Mouse (Mus musculus) mature B cell (primary cell): ENCODE measurements around the gene Rhbdl1.
"Not testable (repeated sequence)": the region's sequence is repeated elsewhere in the genome, so short reads cannot be mapped to it uniquely, and the experiment has no call there.

ENCODE experiments used
- in situ Hi-C: fragments of 300-500 bp; cut with MboI; formaldehyde crosslinking; loops from 2 replicates; pipeline ENCODE4 v1.14.3; 2019

Rhbdl1 gene

DNA sequence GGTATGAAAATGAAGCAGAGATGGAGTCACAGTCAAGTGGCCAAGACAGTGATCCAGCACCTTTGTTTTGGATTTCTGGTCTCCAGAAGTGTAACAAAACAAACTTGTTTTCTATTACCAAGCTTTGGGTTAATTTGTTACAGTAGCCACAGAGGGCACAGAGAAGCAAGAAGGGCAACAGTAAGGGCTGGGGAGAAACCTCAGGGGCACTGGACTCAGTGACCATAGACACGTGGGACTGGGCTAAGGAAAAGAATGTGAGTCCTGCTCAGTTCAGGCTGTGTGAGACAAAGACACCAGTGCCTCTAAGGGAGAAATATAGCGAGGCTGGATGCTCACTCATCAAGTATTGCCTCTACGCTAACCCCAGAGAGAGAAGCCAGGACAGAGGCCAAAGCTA is 35.6 kb upstream of the Rhbdl1 start:
- in situ Hi-C loops, result no loop called here

DNA sequence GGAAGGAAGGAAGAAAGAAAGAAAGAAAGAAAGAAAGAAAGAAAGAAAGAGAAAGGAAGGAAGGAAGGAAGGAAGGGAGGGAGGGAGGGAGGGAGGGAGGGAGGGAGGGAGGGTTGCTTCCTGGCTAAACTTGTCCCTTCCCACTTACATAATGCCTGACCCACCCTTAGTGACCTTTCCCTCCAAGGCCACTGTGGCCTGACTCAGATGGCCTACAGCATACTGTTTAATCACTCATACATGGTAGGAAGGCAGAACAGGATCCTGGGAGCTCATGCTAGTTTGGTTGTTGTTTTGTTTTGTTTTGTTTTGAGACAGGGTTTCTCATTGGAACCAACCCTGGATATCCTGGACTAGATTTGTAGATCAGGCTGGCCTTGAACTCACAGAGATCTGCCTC is 34.5 kb upstream of the Rhbdl1 start:
- in situ Hi-C loops, result not testable (repeated sequence)

DNA sequence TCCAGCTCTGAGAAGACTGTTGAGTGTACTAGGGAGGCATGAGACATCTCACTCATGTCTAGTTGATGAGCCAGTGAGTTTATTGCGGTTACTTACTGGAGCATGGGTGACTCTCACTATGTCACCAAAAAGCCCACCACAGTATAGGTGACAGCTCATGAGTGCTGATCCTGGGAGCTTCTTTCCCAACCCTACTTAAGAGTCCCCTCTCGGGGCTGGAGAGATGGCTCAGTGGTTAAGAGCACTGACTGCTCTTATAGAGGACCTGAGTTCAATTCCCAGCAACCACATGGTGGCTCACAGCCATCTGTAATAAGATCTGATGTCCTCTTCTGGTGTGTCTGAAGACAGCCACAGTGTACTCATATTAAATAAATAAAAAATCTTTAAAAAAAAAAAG is 32.9 kb upstream of the Rhbdl1 start:
- in situ Hi-C loops, result no loop called here

- in situ Hi-C loops, result no loop called here
Measured at GRCm38 (mm10) chr17:25869498-25869897, 32.4 kb upstream of the Rhbdl1 start.

DNA sequence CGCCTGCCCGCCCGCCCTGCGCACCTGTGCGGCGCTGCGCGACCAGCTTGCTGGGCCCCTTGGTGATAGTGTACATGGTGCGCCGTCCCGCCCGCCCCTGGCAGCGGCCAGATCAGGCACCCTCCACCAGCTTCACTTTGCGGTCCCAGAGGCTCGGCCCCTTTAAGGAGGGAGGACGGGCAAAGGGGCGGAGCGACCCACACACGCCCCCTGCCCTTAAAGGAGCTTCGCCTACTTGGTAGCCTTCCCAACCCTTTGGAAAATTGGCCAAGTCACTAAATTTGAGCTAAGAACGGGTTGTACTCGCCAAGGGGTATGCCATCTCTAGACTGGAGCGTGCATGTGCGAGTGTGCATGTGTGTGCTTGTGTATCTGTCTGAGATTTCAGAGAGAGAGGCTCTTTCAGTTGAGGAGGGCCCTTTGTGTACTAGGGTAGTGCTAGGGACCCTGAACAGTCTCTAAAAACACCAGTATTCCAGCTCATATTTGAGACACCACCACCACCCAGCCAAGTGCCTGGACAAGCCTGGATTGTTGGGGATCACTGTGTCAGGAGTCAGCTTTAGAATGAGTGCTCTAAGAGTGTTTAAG is 31.6 kb upstream of the Rhbdl1 start, which contains the start of gene Mcrip2:
Gene Mcrip2, minus strand, starts transcription at position 164 of the 591 bp plus-strand sequence.
- in situ Hi-C loops, result no loop called here

- in situ Hi-C loops, result no loop called here
Measured at GRCm38 (mm10) chr17:25867836-25868600, 30.9 kb upstream of the Rhbdl1 start.

DNA sequence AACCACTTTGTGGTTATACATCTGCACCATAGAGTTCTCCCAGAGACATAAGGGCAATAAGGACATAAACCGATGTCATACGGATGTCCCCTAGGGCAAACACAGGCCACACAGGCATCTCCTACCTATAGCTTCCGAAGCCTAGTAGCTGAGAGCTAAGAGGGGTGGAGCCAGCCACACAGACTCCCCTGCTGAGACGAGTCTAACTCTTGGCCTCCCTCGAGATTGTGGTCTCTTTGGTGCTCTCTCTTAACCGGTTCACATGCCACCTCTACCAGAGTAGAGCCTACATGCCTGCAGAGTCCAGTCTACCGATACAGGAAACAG is 30.4 kb upstream of the Rhbdl1 start:
- in situ Hi-C loops, result no loop called here

GRCm38 (mm10) chr17:25866172-25866571 is 29.1 kb upstream of the Rhbdl1 start:
- in situ Hi-C loops, result no loop called here

- in situ Hi-C loops, result no loop called here
Measured at GRCm38 (mm10) chr17:25865288-25865687, 28.2 kb upstream of the Rhbdl1 start.

DNA sequence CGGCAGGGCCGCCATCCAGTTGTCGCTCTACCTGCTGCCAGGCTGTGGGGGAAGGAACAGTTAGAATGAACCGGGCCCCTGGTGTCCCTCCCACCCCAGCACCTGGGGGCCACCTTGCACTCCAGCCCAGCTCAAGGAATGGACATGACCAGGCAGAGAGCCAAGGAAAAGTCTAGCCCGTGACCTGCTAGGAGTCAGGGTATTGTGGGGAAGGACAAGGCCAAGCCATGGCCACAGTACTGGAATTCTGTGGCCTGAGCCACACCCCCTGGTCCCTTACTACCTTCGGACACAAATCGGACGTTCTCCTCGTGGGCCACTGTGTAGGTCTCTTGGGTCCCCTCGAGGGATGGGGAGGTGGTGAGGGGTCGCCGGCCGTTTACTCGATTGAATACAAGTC is 27.2 kb upstream of the Rhbdl1 start:
- in situ Hi-C loops, result no loop called here

GRCm38 (mm10) chr17:25863681-25864080 is 26.6 kb upstream of the Rhbdl1 start:
- in situ Hi-C loops, result no loop called here

- in situ Hi-C loops, result no loop called here
Measured at GRCm38 (mm10) chr17:25861704-25862612, 24.9 kb upstream of the Rhbdl1 start.

GRCm38 (mm10) chr17:25860832-25861703 is 24.0 kb upstream of the Rhbdl1 start, which contains the start of gene Wdr90:
Wdr90 (minus strand) TSS chr17:25861501.
- in situ Hi-C loops, result no loop called here

- in situ Hi-C loops, result no loop called here
Measured at GRCm38 (mm10) chr17:25860229-25860628, 23.1 kb upstream of the Rhbdl1 start.

DNA sequence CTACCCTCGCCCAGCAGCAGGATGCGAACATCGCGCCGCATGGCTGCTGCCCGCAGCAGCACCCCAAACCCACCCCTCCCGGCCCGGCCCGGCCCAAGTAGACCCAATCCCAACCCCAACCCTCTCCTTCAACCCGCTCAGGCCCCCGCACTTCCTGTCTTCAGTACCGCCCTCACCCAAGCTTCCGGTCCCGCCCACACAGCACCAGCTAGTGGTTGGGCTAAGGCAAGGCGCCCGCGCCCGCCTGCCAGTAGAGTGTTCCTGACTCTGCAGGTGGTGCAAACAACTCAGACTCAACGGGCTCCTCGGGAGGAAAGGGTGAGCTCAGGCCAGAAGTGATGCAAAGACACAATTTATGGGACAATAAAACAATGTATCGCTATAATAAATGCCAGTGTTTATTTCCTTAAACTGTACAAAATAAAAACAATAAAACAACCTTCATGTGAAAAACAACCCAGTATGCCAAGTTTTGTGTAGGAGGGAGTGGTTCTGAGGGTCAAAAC is 7.4 kb upstream of the Rhbdl1 start, which contains the start of gene Rhot2:
Gene Rhot2, minus strand, starts transcription at position 456 of the 506 bp plus-strand sequence.
- in situ Hi-C loops, result no loop called here

- in situ Hi-C loops, result no loop called here
Measured at GRCm38 (mm10) chr17:25843636-25844395, 6.7 kb upstream of the Rhbdl1 start.

DNA sequence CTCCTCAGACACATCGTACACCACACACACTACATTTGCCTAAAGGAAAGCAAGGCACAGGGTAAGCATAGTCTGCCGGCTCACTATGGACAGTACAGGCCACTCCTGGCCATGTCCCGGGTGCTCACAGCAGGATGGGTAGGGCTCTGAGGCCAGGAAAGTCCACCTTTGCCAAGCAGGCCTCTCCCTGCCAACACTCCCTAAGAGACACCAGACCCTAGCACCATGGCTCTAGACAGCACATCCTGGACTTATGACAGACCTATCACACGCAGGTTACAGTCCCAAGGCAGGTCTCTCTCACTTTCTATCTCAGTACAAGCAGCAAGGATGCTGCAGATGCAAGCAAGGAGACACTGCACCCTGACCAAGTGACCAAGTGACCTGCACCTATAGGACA is 6.0 kb upstream of the Rhbdl1 start:
- in situ Hi-C loops, result no loop called here

DNA sequence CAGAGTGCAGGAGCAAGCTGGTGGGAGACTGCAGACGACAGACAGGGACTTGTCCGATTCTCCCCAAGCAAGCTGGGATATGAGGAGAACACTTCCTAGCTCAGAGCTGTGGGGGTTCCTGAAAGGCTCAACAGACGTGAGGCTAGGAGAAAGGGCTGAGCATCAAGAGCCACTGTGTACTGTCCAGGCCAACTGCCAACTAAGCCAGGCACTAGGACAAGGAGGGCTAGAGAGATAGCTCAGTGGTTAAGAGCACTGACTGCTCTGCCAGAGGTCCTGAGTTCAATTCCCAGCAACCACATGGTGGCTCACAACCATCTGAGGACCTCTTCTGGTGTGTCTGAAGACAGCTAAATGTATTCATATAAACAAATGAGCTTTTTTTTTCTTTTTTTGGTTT is 5.4 kb upstream of the Rhbdl1 start:
- in situ Hi-C loops, result no loop called here

- in situ Hi-C loops, result no loop called here
Measured at GRCm38 (mm10) chr17:25841117-25841880, 4.2 kb upstream of the Rhbdl1 start, which contains the start of gene Gm20683. Gm20683 (minus strand) TSS chr17:25841763.

GRCm38 (mm10) chr17:25840519-25840918 is 3.4 kb upstream of the Rhbdl1 start:
- in situ Hi-C loops, result no loop called here
